Mouse (Mus musculus): Measurements from ENCODE around the gene Brd3. TPM values are rescaled to one million over a fixed set of nuclear protein-coding genes. Genes with fewer than 3 reads are reported as not detected.
"Not testable (repeated sequence)": the region's sequence is repeated elsewhere in the genome, so short reads cannot be mapped to it uniquely, and the experiment has no call there.

Gene Brd3
- total RNA-seq, 2 experiments from 2014 or later = 57.5 to 59.6 TPM

GRCm38 (mm10) chr2:27510706-27511105, 3.2 kb upstream of the Brd3 start:
- DNase-seq = no peak

GRCm38 (mm10) chr2:27506658-27507057, 804 bp downstream of the Brd3 start:
- DNase-seq = not testable (repeated sequence)

- DNase-seq = peak; percentile 9
These were observed 1.9 kb downstream of the Brd3 start for GRCm38 (mm10) chr2:27505539-27505938.

- DNase-seq = peak; percentile 22
These were observed 3.2 kb downstream of the Brd3 start for GRCm38 (mm10) chr2:27504113-27504885.

GRCm38 (mm10) chr2:27496391-27497028, 11.0 kb downstream of the Brd3 start:
- DNase-seq = no peak

GRCm38 (mm10) chr2:27493971-27494370, 13.5 kb downstream of the Brd3 start:
- no peak for DNase-seq

GRCm38 (mm10) chr2:27490939-27491338, 16.5 kb downstream of the Brd3 start:
- no peak for DNase-seq

DNA sequence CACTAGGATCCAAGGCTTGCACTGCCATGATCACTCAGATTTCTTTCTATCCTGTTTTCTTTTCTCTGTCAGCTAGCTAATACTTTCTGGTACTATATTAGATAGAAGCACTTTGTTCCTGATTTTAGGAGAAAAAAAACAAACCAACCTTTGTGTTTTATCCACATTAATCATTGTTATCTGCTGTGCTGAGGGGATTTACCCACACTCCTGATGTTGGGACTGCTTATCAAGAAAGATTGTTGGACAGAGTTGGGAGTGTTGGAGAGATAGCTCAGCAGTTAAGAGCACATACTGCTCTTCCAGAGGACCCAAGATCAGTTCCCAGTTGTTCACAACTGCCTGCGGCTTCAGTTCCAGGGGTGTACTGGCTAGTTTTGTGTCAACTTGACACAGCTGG, 19.1 kb downstream of the Brd3 start:
- DNase-seq = no peak

- DNase-seq = no peak
These were observed 20.0 kb downstream of the Brd3 start for GRCm38 (mm10) chr2:27487336-27488049.

DNA sequence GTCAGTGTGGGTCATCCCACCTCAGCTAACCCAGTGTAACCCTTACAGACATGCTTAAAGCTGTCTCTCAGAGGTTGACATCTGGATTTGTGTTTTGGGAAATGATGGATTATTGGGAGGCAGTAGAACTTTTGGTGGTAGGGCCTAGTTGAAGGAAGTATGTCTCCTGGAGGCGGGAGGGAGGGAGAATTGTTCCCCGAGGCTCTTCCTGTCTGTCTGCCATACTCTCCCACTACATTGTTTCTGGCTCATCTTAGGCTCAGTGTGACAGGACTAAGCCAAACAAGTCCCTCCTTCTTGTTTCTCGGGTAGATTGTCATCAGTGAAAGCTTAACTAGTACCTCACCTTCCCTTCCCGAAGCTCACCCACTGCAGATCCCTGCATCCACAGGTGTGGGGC, 20.7 kb downstream of the Brd3 start:
- DNase-seq = no peak

GRCm38 (mm10) chr2:27482265-27482861, 25.1 kb downstream of the Brd3 start:
- DNase-seq = no peak

- no peak for DNase-seq
These were observed 27.1 kb downstream of the Brd3 start for GRCm38 (mm10) chr2:27480367-27480766.

GRCm38 (mm10) chr2:27479821-27480220, 27.6 kb downstream of the Brd3 start:
- DNase-seq = no peak

GRCm38 (mm10) chr2:27476303-27477192, 30.9 kb downstream of the Brd3 start:
- DNase-seq = peak; percentile 42

DNA sequence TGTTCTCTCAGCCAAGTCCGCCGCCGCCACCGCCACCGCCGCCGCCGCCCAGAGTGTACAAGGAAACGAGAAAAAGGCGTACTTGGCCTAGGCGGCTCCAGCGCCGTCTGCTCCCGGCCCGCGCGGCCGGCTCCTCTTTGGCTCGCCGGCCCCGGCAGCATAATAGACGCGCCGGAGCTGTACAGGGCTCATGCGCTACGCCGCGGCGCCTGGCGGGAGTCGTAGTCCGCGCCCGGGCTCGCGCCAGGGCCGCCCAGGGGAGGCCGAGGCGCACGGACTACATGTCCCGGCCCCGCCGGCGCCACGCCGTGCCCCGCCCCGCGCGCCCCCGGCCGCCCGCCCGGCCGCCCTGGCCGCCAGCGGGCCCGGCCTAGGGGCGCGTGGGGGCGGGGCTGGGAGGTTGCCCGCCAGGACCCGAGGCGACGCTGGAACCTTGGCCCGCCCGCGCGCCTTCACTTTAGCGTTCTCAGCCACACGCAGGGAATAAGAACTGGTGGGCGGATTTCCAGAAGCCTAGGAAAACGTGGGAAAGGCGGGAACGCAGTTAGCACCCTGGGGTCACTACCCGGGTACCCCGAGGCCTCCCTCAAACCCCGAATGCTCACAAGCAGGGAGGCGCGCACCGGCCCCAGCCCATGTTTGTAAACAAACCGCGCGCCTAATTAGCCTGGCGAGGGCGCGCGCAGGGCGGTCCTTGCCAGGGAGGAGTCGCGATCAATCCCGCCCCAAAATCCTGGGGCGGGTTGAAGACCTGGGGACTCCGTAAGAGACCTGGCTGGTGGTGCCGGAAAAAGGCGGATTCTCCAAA, 31.8 kb downstream of the Brd3 start:
- DNase-seq = peak; percentile 93

DNA sequence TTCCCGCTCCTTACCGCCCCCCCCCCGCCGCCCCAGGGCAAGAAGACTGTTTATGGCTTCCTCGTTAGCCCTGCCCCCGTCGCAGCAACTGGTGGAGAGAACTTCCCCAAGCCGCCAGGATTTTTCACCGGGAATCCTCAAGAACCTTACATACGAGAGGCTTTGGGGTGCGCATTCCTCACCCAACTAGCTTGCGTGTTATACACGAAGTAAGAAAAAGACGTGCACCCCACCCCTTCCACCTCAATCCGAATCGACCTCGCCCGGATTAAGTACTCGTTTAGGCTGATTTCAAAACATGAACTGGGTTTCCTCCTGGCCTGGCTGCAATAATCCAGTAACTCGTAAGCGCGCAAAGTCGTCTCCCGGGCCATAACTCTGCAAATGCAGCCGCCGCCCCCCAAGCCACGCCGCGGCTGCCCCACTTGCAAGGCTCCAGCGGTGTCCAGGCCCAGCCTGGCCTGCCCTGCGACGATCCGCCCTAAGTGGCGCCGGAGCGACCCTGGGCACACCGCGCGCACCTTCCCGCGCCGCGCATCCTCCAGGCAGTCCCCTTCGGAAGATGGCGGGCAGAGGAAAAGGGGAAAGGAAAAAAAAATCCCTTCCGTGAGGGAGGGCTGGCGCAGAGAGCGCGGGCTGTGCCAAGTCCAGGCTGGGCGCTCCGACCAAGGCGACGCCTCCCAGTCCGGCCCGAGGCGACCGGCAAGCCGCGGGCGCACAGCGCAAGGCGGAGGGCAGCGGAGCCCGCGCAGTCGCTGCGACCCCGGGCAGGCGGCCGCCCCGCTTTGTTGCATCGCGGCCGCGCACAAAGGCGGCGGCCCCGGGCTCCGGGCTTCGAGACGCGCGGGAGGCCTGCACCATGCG, 32.6 kb downstream of the Brd3 start:
- peak; percentile 62 for DNase-seq

DNA sequence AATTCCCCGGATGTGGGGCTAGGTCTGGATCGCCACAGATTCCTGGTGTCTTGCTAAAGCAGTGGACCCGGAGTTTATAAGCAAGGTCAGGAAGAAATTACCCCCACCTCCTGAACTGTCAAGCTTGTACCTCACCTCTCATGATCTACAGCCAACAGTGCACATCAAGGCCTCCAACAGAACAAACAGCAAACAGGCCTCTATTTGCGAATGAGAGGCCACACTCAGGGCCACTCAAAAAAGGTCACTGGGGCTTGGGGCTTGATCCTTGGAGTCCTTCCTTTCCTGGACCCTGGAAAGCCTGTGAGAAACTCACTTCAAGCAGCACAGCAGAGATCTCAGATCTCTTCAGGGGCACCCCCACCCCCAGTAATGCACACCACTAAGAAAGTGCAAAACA, 33.6 kb downstream of the Brd3 start:
- DNase-seq = no peak

DNA sequence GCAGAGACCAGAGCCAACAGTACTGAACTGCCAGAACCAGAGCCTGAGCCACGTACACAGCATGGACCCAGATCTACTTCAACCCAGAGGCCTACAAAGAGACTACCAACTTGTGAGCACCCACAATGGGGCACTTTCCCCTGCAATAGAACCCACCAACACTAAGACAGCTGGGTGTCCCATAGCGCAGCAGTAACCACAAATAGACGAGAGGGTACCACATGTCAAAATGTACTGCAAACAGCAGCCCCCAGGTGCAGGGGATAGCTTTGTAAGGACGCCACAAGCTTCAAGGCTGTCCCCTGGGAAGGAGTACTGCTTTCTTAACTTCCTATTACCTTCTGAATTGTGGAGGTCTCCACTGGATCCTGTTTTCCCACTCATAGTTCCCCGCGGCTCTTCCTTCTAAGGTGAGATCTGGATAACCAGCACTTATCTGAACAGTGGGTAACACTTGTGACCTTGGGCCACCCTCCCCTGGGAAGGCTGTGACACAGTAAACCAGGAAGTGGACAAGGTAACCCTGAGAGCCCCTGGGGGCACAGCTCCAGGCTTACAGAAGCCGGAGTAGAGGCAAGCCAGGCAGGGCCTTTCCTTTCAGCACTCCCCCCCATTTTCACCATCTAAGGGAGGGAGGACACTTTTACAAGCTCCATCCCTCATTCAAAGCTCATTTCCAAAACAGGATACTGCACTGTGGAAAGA, 34.2 kb downstream of the Brd3 start:
- DNase-seq = no peak

GRCm38 (mm10) chr2:27471170-27471584, 36.3 kb downstream of the Brd3 start:
- DNase-seq = no peak
